Mouse (Mus musculus): ENCODE measurements around the gene Serpinb1c. TPM values are rescaled to one million over a fixed set of nuclear protein-coding genes. Genes with fewer than 3 reads are reported as not detected.
"Not testable (repeated sequence)": the region's sequence is repeated elsewhere in the genome, so short reads cannot be mapped to it uniquely, and the experiment has no call there.

Gene Serpinb1c
- total RNA-seq, 1 experiment from 2014 or later = not detected

DNA sequence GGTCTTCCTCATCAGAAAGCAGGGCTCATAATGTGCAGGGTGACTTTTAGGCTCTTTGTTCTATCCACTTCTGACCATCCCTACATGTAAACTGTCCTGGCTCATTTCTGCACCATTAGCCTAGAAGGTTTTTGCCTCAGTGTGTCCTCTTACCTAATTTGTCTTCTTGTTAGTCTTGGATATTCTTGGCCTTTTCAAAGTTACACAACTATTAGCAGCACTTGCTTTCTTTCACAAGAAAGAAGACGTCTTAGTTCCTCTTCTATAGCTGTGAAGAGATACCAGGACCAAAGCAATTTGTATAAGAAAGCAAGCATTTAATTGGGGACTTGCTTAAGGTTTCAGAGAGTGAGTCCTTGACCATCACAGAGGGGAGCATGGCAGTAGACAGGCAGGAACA, 24.1 kb downstream of the Serpinb1c start:
- no peak; a peak in 1 of 4 replicates for ATAC-seq (replicated peaks in 1 of 2; ENCODE audit: insufficient read depth in 1 of 2, low FRiP score in 2 of 2, low TSS enrichment in 1 of 2, low read depth in 1 of 2, poor library complexity in 2 of 2, severe bottlenecking in 2 of 2)

GRCm38 (mm10) chr13:32868843-32869242, 29.2 kb downstream of the Serpinb1c start:
- ATAC-seq (replicated peaks in 1 of 2; ENCODE audit: insufficient read depth in 1 of 2, low FRiP score in 2 of 2, low TSS enrichment in 1 of 2, low read depth in 1 of 2, poor library complexity in 2 of 2, severe bottlenecking in 2 of 2) = no peak; a peak in 1 of 4 replicates

DNA sequence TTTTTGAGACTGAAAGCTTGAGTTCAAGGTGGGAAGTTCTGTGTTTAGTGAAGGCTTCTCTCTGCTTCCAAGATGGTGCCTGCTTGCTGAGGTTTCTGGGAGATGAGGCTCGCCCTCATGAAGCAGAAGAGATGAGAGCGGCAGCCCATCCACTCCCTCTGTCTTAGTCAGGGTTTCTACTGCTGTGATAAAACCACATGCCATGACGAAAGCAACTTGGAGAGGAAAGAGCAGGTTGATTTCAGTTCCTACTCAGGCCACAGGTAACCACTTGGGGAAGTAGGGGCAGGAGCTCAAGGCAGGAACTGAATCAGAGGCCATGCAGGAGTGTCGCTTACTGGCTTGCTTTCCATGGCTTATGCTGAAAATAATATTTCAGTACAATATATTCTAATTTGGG, 29.8 kb downstream of the Serpinb1c start:
- peak; percentile 26 to 29; a peak in 2 of 4 replicates for ATAC-seq (replicated peaks in 1 of 2; ENCODE audit: insufficient read depth in 1 of 2, low FRiP score in 2 of 2, low TSS enrichment in 1 of 2, low read depth in 1 of 2, poor library complexity in 2 of 2, severe bottlenecking in 2 of 2)

DNA sequence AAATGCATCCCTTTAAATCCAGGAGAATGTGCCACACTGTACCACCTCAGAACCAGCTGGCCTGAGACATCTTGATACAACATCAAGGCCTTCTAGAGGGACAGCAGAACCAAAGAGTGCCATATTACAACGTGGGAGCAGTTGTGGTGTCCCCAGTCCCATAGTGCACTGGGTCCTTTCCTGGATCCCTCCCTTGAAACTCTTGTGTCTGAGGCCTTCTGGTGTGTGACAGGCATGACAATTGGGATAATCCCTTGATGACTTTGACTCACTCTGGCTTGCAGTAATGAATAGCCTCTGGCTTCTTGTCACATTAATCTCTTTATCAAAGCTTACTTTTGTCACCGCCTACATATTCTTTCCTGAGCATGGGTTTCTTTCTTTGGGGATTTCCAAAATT, 31.0 kb downstream of the Serpinb1c start:
- no peak for ATAC-seq (replicated peaks in 1 of 2; ENCODE audit: insufficient read depth in 1 of 2, low FRiP score in 2 of 2, low TSS enrichment in 1 of 2, low read depth in 1 of 2, poor library complexity in 2 of 2, severe bottlenecking in 2 of 2)

- peak; percentile 84 to 88 for ATAC-seq (replicated peaks in 1 of 2; ENCODE audit: insufficient read depth in 1 of 2, low FRiP score in 2 of 2, low TSS enrichment in 1 of 2, low read depth in 1 of 2, poor library complexity in 2 of 2, severe bottlenecking in 2 of 2)
These were observed 31.5 kb downstream of the Serpinb1c start for GRCm38 (mm10) chr13:32866484-32866883.

- no peak for ATAC-seq (replicated peaks in 1 of 2; ENCODE audit: insufficient read depth in 1 of 2, low FRiP score in 2 of 2, low TSS enrichment in 1 of 2, low read depth in 1 of 2, poor library complexity in 2 of 2, severe bottlenecking in 2 of 2)
These were observed 32.4 kb downstream of the Serpinb1c start for GRCm38 (mm10) chr13:32865591-32865990.

GRCm38 (mm10) chr13:32864529-32864928, 33.5 kb downstream of the Serpinb1c start:
- ATAC-seq (replicated peaks in 1 of 2; ENCODE audit: insufficient read depth in 1 of 2, low FRiP score in 2 of 2, low TSS enrichment in 1 of 2, low read depth in 1 of 2, poor library complexity in 2 of 2, severe bottlenecking in 2 of 2) = not testable (repeated sequence)

DNA sequence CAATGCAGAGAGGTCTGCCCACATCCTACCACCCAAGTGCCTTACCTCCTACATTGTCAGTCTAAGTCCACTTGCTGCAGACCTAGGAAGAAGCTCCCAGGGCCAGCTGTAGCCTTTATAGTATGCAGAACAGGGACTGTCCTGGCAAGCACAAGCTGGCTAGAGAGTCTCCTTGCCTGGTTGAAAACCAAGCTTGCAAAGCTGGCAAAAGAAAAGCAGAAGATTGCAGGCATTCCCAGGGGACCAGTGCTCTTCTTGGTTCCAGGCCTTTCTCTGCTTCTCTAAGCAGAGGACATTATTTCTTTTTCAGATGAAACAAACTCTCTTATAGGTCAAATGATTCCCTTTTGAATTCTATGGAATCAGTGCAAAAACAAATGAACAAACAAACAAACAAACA, 34.6 kb downstream of the Serpinb1c start:
- no peak for ATAC-seq (replicated peaks in 1 of 2; ENCODE audit: insufficient read depth in 1 of 2, low FRiP score in 2 of 2, low TSS enrichment in 1 of 2, low read depth in 1 of 2, poor library complexity in 2 of 2, severe bottlenecking in 2 of 2)

DNA sequence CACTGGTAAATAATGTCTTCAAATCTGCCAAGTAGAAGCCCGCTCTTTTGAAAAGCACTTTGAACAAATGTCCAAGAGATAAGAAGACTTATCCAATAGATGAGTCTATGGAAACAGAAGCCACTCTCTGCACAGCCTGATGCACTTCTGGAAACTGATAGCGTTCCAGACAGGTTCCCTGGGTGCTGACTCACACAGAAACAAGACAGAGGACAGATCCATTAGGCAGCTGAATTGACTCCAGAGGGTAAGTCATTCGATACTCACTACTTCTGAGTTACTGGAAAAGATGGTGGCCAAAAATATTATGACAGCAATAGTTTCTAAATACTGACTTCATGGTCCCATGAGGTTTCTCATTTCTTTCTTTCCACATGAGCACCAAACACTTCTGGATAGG, 37.2 kb downstream of the Serpinb1c start:
- ATAC-seq (replicated peaks in 1 of 2; ENCODE audit: insufficient read depth in 1 of 2, low FRiP score in 2 of 2, low TSS enrichment in 1 of 2, low read depth in 1 of 2, poor library complexity in 2 of 2, severe bottlenecking in 2 of 2) = no peak

DNA sequence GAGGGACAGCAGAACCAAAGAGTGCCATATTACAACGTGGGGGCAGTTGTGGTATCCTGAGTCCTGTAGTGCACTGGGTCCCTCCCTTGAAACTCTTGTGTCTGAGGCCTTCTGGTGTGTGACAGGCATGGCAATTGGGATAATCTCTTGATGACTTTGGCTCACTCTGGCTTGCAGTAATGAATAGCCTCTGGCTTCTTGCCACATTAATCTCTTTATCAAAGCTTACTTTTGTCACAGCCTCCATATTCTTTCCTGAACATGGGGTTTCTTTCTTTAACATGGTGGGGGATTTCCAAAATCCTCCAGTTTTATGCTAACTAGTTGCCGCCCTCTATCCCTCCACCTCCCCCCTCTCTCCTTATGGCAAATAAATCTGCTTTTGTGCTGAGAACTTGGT, 44.9 kb downstream of the Serpinb1c start:
- ATAC-seq (replicated peaks in 1 of 2; ENCODE audit: insufficient read depth in 1 of 2, low FRiP score in 2 of 2, low TSS enrichment in 1 of 2, low read depth in 1 of 2, poor library complexity in 2 of 2, severe bottlenecking in 2 of 2) = no peak

GRCm38 (mm10) chr13:32852539-32852938, 45.5 kb downstream of the Serpinb1c start:
- no peak for ATAC-seq (replicated peaks in 1 of 2; ENCODE audit: insufficient read depth in 1 of 2, low FRiP score in 2 of 2, low TSS enrichment in 1 of 2, low read depth in 1 of 2, poor library complexity in 2 of 2, severe bottlenecking in 2 of 2)

GRCm38 (mm10) chr13:32851967-32852366, 46.0 kb downstream of the Serpinb1c start:
- peak; percentile 43 to 58; a peak in 1 of 4 replicates for ATAC-seq (replicated peaks in 1 of 2; ENCODE audit: insufficient read depth in 1 of 2, low FRiP score in 2 of 2, low TSS enrichment in 1 of 2, low read depth in 1 of 2, poor library complexity in 2 of 2, severe bottlenecking in 2 of 2)

DNA sequence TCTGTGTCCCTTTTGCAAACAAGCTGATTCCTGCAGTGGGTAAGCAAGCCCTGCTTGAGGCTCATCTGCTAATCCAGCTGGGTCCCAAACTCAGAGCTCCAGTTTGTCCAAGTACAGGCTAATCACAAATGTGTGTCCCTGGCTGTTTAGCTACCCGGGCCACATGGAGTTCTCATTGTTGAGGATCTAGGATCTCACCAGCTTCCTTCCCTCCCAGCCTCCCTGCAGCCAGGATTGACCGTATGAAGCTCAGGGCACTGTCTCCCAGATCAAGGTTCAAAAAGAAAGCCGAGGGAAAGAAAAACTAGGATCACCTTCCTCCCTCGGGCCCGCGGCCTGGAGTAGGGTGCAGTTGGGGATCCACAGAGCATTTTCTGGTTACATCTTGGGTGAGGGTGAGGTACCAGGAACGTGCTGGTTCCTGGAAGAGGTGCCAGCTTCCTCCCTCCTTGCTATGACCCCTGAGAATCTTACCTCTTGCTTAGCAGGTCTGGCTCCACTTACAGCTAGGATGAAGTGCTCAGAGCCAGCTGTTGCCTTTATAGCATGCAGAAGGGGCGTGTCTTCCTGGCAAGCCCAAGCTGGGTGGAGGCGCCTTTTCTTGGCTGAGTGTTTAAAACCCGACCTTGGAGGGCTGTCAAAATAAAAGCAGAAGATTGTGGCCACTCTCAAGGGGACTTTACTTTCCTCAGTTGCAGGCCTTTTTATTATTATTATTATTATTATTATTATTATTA, 47.2 kb downstream of the Serpinb1c start, which contains the start of gene Serpinb1a:
Gene Serpinb1a, minus strand, starts transcription at position 518 of the 737 bp plus-strand sequence.
- peak; percentile 83 to 88 for ATAC-seq (replicated peaks in 1 of 2; ENCODE audit: insufficient read depth in 1 of 2, low FRiP score in 2 of 2, low TSS enrichment in 1 of 2, low read depth in 1 of 2, poor library complexity in 2 of 2, severe bottlenecking in 2 of 2)

DNA sequence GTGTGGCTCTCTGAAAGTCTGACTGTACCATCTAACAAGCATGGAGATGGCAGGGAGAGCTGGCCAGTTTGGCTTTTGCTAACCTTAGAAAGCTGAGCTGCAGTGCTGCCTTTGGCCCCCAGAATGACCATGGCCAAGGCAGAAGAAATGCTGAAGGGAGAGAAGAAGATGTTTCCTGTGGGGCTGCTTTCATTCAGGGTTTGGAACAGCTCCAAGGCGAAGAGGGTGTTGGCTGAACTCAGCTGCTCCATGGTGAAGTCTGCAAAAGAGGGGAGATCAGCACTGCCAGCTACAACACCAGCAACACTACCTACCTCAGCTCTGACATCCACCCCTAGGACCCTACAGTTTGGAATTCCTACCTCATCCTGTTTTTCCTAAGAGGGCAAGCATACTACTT, 47.9 kb downstream of the Serpinb1c start:
- no peak for ATAC-seq (replicated peaks in 1 of 2; ENCODE audit: insufficient read depth in 1 of 2, low FRiP score in 2 of 2, low TSS enrichment in 1 of 2, low read depth in 1 of 2, poor library complexity in 2 of 2, severe bottlenecking in 2 of 2)

DNA sequence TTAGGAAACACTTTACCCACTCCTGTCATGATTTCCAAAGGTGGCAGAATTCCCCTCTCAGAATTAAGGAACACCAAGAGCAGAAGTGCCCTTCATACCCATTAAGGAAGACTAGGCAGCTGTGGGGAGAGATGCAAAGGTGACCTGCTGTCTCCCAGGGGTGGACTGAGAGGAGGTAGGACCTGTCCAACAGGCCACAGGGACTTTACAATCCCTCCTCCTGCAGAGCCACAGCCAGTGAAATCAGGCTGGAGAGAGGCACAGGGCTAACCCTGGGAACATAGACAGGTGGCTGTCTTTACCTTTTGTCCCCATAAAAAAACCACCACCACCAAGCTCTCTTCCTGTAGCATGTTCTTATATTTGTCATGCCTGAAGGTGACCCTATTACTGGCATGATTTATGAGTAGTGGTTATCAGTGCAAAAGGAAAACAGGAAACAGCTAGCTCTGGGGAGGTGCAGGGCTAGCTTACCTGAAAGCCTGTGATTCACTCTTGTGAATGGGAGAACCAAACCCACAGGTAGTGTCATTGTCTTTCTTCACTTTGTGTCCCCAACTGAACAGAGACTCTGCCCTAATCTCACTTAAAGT, 48.4 kb downstream of the Serpinb1c start:
- no peak for ATAC-seq (replicated peaks in 1 of 2; ENCODE audit: insufficient read depth in 1 of 2, low FRiP score in 2 of 2, low TSS enrichment in 1 of 2, low read depth in 1 of 2, poor library complexity in 2 of 2, severe bottlenecking in 2 of 2)

DNA sequence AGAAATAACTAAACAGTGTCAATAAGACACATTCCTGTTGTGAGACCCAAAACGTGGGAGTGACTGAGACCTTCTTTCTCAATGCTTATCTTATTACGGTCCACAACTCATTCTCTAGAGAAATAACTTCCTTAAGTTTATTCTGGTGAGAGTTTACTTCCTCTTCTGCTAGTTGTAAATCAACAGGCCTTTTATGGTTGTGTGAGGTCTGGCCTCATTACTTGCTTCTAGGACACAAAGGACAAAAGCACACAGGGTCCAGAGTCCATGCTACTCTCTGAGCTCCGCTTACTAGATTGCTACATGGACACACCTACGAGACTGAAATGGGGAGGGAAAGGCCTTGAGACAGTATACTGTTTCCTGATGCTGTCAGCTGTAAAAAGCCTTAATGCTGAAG, 48.9 kb downstream of the Serpinb1c start:
- peak; percentile 66 to 67 for ATAC-seq (replicated peaks in 1 of 2; ENCODE audit: insufficient read depth in 1 of 2, low FRiP score in 2 of 2, low TSS enrichment in 1 of 2, low read depth in 1 of 2, poor library complexity in 2 of 2, severe bottlenecking in 2 of 2)

DNA sequence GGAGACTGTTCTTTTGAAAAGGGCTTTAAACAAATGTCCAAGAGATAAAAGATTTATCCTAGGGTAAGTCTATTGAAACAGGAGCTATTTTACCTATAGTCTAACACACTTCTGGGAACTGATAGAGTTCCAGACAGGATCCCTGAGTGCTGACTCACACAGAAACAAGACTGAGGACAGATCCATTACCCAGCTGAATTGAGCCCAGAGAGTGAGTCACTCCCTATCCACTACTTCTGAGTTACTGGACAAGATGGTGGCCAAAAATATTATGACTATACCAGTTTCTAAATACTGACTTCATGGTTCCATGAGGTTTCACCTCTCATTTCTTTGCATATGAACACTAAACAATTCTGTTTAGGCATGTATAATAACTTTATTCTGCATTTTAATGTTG, 51.8 kb downstream of the Serpinb1c start:
- ATAC-seq (replicated peaks in 1 of 2; ENCODE audit: insufficient read depth in 1 of 2, low FRiP score in 2 of 2, low TSS enrichment in 1 of 2, low read depth in 1 of 2, poor library complexity in 2 of 2, severe bottlenecking in 2 of 2) = no peak

- no peak for ATAC-seq (replicated peaks in 1 of 2; ENCODE audit: insufficient read depth in 1 of 2, low FRiP score in 2 of 2, low TSS enrichment in 1 of 2, low read depth in 1 of 2, poor library complexity in 2 of 2, severe bottlenecking in 2 of 2)
These were observed 56.7 kb downstream of the Serpinb1c start for GRCm38 (mm10) chr13:32841349-32841748.

- 0 out of 4 replicates have a peak, but pooled peaks of 1 of the 2 experiments have one; percentile 12 for ATAC-seq (replicated peaks in 1 of 2; ENCODE audit: insufficient read depth in 1 of 2, low FRiP score in 2 of 2, low TSS enrichment in 1 of 2, low read depth in 1 of 2, poor library complexity in 2 of 2, severe bottlenecking in 2 of 2)
These were observed 58.7 kb downstream of the Serpinb1c start for GRCm38 (mm10) chr13:32839314-32839713.

Data from hematopoietic stem cell, adult 5-6 weeks (primary cell).